ENCODE assay signal across 8 mouse cellular contexts in genomic region chr9:107677091-107677784, GRCm38 (mm10). TPM values are rescaled to one million over a fixed set of nuclear protein-coding genes. Genes with fewer than 3 reads are reported as not detected.
DNase-seq lines count a peak whose midpoint lies in the region; ATAC-seq and TF ChIP-seq lines count a peak whose summit lies in the region.

No protein-coding gene starts in this region.

- peak overlapping the region; percentile 64; the same call in 1 of the 2 replicates for H3K4me2 ChIP-seq in hindbrain, embryonic 13.5 days

- peaks cover 3% of the 10 kb centered on the region; the same call in 1 of the 2 replicates for H3K4me1 ChIP-seq in heart, adult 2 months (ENCODE audit: control insufficient read depth, insufficient read depth, low read length)
- H3K4me1 ChIP-seq in ES-Bruce4 (ENCODE audit: control insufficient read depth, insufficient read depth, low read length), result peaks cover 10% of the 10 kb centered on the region
- H3K4me1 ChIP-seq in hindbrain, embryonic 13.5 days (replicated peaks), result peaks cover 18% of the 10 kb centered on the region

- H3K79me2 ChIP-seq in heart, adult 2 months (replicated peaks; ENCODE audit: control insufficient read depth, insufficient read depth, low read length), result no peaks in the 10 kb centered on the region

- no peaks in the 10 kb centered on the region for H3K36me3 ChIP-seq in heart, adult 2 months (ENCODE audit: control insufficient read depth, insufficient read depth, low read length)
- H3K36me3 ChIP-seq in ES-Bruce4 (ENCODE audit: control insufficient read depth, insufficient read depth, low read length, poor library complexity, severe bottlenecking), result no peaks in the 10 kb centered on the region
- peaks cover 6% of the 10 kb centered on the region for H3K36me3 ChIP-seq in hindbrain, embryonic 13.5 days

- H3K9me3 ChIP-seq in ES-Bruce4 (replicated peaks; ENCODE audit: control insufficient read depth, insufficient read depth, low read length, poor library complexity, severe bottlenecking), result no peaks in the 10 kb centered on the region
- H3K9me3 ChIP-seq in hindbrain, embryonic 13.5 days, result no peaks in the 10 kb centered on the region

- no peak for TF ChIP-seq POLR2A in heart, adult 2 months (IDR thresholded peaks at IDR 0.05; ENCODE audit: insufficient read depth, low read depth, low read length)
- no peak for TF ChIP-seq POLR2A in ES-Bruce4 (IDR thresholded peaks at IDR 0.05; ENCODE audit: insufficient read depth, low read length)

- TF ChIP-seq EP300 in heart, adult 2 months (IDR thresholded peaks at IDR 0.05; ENCODE audit: insufficient read depth, low read depth, low read length), result 0 out of 2 replicates have a peak, but pooled peaks have one; percentile 53
- no peak for TF ChIP-seq EP300 in ES-Bruce4 (IDR thresholded peaks at IDR 0.05; ENCODE audit: insufficient read depth, low read depth, low read length)

- peak; percentile 76 for TF ChIP-seq CTCF in heart, adult 2 months (IDR thresholded peaks at IDR 0.05)
- TF ChIP-seq CTCF in ES-Bruce4 (IDR thresholded peaks at IDR 0.05; ENCODE audit: low read depth, low read length), result peak; percentile 93

- no peak overlapping the region for H3K9ac ChIP-seq in heart, adult 2 months (ENCODE audit: low read depth, low read length)
- H3K9ac ChIP-seq in ES-Bruce4 (ENCODE audit: low read depth, poor library complexity, severe bottlenecking), result no peak overlapping the region
- no peak overlapping the region for H3K9ac ChIP-seq in hindbrain, embryonic 13.5 days

- DNase-seq in heart, adult 2 months, result peak in 1 of 2 experiments; percentile 51
- DNase-seq in heart, adult 8-10 months (ENCODE audit: low spot score), result no peak
- DNase-seq in cerebellum, postnatal 25 days, result peak; percentile 65 to 76
- DNase-seq in thymus, postnatal 10 days (ENCODE audit: low spot score in 2 of 2), result peak; percentile 37 to 73
- DNase-seq in ovary, postnatal 10 days (ENCODE audit: low spot score), result no peak

- intact Hi-C loops in heart, adult 2 months (cut with DNase I), result loop anchor here (2.0 kb wide), 1 partner anchor 62 kb away; no protein-coding TSS in a partner anchor

- WGBS in heart, adult 2 months, result 15% methylated on average over 17 of the region's 17 CpGs
- WGBS in hindbrain, embryonic 13.5 days, result 21% methylated on average over 17 of the region's 17 CpGs

- ATAC-seq in hindbrain, embryonic 13.5 days (ENCODE audit: low FRiP score), result no peak
- peak; percentile 61 for ATAC-seq in megakaryocyte-erythroid progenitor cell, adult 5-6 weeks (replicated peaks; ENCODE audit: low FRiP score, low TSS enrichment, poor library complexity, severe bottlenecking)

- H3K27me3 ChIP-seq in heart, adult 2 months (ENCODE audit: control insufficient read depth, insufficient read depth, low read length), result no peaks in the 10 kb centered on the region
- no peaks in the 10 kb centered on the region for H3K27me3 ChIP-seq in ES-Bruce4 (ENCODE audit: control insufficient read depth, insufficient read depth, low read length, poor library complexity, severe bottlenecking)
- peaks cover 45% of the 10 kb centered on the region for H3K27me3 ChIP-seq in hindbrain, embryonic 13.5 days

- no peak overlapping the region for H3K4me3 ChIP-seq in heart, adult 2 months
- peak overlapping the region; percentile 60 for H3K4me3 ChIP-seq in ES-Bruce4 (ENCODE audit: low read depth, low read length)
- peak overlapping the region; percentile 38; the same call in 1 of the 2 replicates for H3K4me3 ChIP-seq in hindbrain, embryonic 13.5 days

- no peak overlapping the region for H3K27ac ChIP-seq in heart, adult 2 months
- H3K27ac ChIP-seq in ES-Bruce4 (ENCODE audit: insufficient read depth, low read length), result no peak overlapping the region
- no peak overlapping the region for H3K27ac ChIP-seq in hindbrain, embryonic 13.5 days

RNA-seq across cellular contexts. Expression of gene Gnat1, which starts 2.3 kb away (rescaled TPM):
- total RNA-seq in heart, adult 2 months (2021), result not detected
- not detected in 2 replicates for polyA plus RNA-seq in heart, adult 2 months (2012; rRNA removed)
- total RNA-seq in heart, adult 8-10 months (2022), result not detected
- 1.5 TPM in 1 of 2 replicates, not detected in the other for polyA plus RNA-seq in ES-Bruce4 (2011; ENCODE audit: insufficient read depth, insufficient read length, low read depth, missing spikeins)
- 1.8 TPM in 2 replicates for polyA plus RNA-seq in hindbrain, embryonic 13.5 days (2015; fragmentation: Nextera tagmentation; extraction: Ambion mirVana)
- not detected in 2 replicates for total RNA-seq in megakaryocyte-erythroid progenitor cell, adult 5-6 weeks (2014; fragmentation: Nextera tagmentation)
- 5.3 TPM in 1 of 2 replicates, not detected in the other for total RNA-seq in megakaryocyte-erythroid progenitor cell, adult 5-6 weeks (2017)

RNA-seq across cellular contexts. Expression of gene Slc38a3, which starts 7.9 kb away (rescaled TPM):
- 10 to 100 TPM; 71.5 to 88.3 TPM for total RNA-seq in heart, adult 2 months (2021)
- 162 and 314 TPM in 2 replicates for polyA plus RNA-seq in heart, adult 2 months (2012; rRNA removed)
- total RNA-seq in heart, adult 8-10 months (2022), result 10 to 100 TPM; 62.8 to 91.0 (median 81.6) TPM
- 8.1 and 13.3 TPM in 2 replicates for polyA plus RNA-seq in ES-Bruce4 (2011; ENCODE audit: insufficient read depth, insufficient read length, low read depth, missing spikeins)
- 25.3 and 26.2 TPM in 2 replicates for polyA plus RNA-seq in hindbrain, embryonic 13.5 days (2015; fragmentation: Nextera tagmentation; extraction: Ambion mirVana)
- not detected in 2 replicates for total RNA-seq in megakaryocyte-erythroid progenitor cell, adult 5-6 weeks (2014; fragmentation: Nextera tagmentation)
- total RNA-seq in megakaryocyte-erythroid progenitor cell, adult 5-6 weeks (2017), result not detected in 2 replicates

RNA-seq across cellular contexts. Expression of gene Sema3f, which starts 33.0 kb away (rescaled TPM):
- total RNA-seq in heart, adult 2 months (2021), result 10 to 100 TPM; 13.4 to 16.8 TPM
- 29.1 and 31.8 TPM in 2 replicates for polyA plus RNA-seq in heart, adult 2 months (2012; rRNA removed)
- total RNA-seq in heart, adult 8-10 months (2022), result 10 to 100 TPM; 11.9 to 16.5 (median 14.3) TPM
- 12.3 and 19.0 TPM in 2 replicates for polyA plus RNA-seq in ES-Bruce4 (2011; ENCODE audit: insufficient read depth, insufficient read length, low read depth, missing spikeins)
- 16.4 and 17.0 TPM in 2 replicates for polyA plus RNA-seq in hindbrain, embryonic 13.5 days (2015; fragmentation: Nextera tagmentation; extraction: Ambion mirVana)
- 0.94 TPM in 1 of 2 replicates, not detected in the other for total RNA-seq in megakaryocyte-erythroid progenitor cell, adult 5-6 weeks (2014; fragmentation: Nextera tagmentation)
- total RNA-seq in megakaryocyte-erythroid progenitor cell, adult 5-6 weeks (2017), result not detected in 2 replicates

RNA-seq across cellular contexts. Expression of gene Gnai2, which starts 42.1 kb away (rescaled TPM):
- 100 to 1,000 TPM; 243 to 250 TPM for total RNA-seq in heart, adult 2 months (2021)
- 311 and 386 TPM in 2 replicates for polyA plus RNA-seq in heart, adult 2 months (2012; rRNA removed)
- total RNA-seq in heart, adult 8-10 months (2022), result 100 to 1,000 TPM; 227 to 299 (median 259) TPM
- 266 and 284 TPM in 2 replicates for polyA plus RNA-seq in ES-Bruce4 (2011; ENCODE audit: insufficient read depth, insufficient read length, low read depth, missing spikeins)
- 335 and 338 TPM in 2 replicates for polyA plus RNA-seq in hindbrain, embryonic 13.5 days (2015; fragmentation: Nextera tagmentation; extraction: Ambion mirVana)
- 204 and 225 TPM in 2 replicates for total RNA-seq in megakaryocyte-erythroid progenitor cell, adult 5-6 weeks (2014; fragmentation: Nextera tagmentation)
- total RNA-seq in megakaryocyte-erythroid progenitor cell, adult 5-6 weeks (2017), result 215 and 228 TPM in 2 replicates

Comparison
In these comparisons a context has a peak if more than half of its experiments do, and no peak if none do; other contexts are left out.
1. DNase-seq: peak in cerebellum, postnatal 25 days (2 of 2) and thymus, postnatal 10 days (2 of 2); none in heart, adult 8-10 months (single experiment) and ovary, postnatal 10 days (single experiment).
2. RNA of gene Slc38a3, which starts 7.9 kb away (total RNA-seq): 71.5 to 88.3 TPM in heart, adult 2 months and 62.8 to 91.0 TPM in heart, adult 8-10 months; not detected in megakaryocyte-erythroid progenitor cell, adult 5-6 weeks; every median in the first group is over 10 times any median in the second.
3. RNA of gene Sema3f, which starts 33.0 kb away (total RNA-seq): 13.4 to 16.8 TPM in heart, adult 2 months and 11.9 to 16.5 TPM in heart, adult 8-10 months; 0.94 TPM in megakaryocyte-erythroid progenitor cell, adult 5-6 weeks; every median in the first group is over 4 times any median in the second.